Mouse (Mus musculus): ENCODE measurements around the gene Alms1. TPM values are rescaled to one million over a fixed set of nuclear protein-coding genes. Genes with fewer than 3 reads are reported as not detected.

Alms1 gene
- 2.8 and 2.9 TPM in 2 replicates for polyA plus RNA-seq (2012; ENCODE audit: insufficient read depth, insufficient read length, missing spikeins)

DNA sequence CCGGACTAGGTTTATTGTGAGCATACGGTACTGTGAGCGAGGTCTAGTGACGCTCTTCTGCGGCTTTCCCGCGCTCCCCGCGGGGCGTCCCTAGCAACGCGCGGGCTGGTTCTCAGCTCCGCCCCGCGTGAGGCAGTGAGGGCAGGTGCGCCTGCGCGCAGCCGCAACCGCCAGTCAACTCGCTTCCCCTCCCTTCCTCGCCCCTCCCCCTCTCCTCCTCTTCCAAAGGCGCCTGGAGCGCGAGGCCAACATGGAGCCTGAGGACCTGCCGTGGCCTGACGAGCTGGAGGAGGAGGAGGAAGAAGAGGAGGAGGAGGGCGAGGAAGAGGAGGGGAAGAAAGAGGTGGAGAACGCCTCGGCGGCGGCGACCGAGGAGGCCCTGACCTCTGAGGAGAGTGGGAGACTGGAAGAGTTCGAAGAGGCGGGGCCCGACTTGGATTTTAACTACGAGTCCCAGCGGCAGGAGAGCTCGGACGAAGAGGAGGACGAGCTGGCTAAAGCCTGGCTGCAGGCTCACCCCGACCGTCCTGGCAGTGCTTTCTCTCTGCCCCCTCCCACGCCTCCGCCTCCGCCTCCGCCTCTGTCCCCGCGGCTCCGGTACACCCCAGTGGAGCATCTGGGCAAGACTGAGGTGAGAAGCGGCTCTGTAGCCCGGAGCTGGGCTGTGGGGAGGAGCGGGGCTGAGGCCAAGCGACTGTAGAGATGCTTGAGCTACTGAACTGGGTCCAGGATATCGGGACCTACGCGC is at the start of gene Alms1:
TSS of gene Alms1 (plus strand) at position 136 of the 748 bp plus-strand sequence.
- Histone ChIP-seq H3K4me3 (ENCODE audit: insufficient read depth, low read length) (peak within 1 kb of the TSS; percentile 89), H3K4me1 (ENCODE audit: control insufficient read depth, insufficient read depth, low read length) (peaks cover 3% of the 10 kb centered on the region; the same call in 1 of the 2 replicates), H3K27ac (ENCODE audit: insufficient read depth, low read depth, low read length) (peak within 1 kb of the TSS; percentile 34; the same call in 1 of the 2 replicates)
- TF ChIP-seq CTCF (IDR thresholded peaks at IDR 0.05; ENCODE audit: low read depth, low read length) (no peak), POLR2A (IDR thresholded peaks at IDR 0.05; ENCODE audit: borderline replicate concordance, low read depth, low read length) (no peak)

DNA sequence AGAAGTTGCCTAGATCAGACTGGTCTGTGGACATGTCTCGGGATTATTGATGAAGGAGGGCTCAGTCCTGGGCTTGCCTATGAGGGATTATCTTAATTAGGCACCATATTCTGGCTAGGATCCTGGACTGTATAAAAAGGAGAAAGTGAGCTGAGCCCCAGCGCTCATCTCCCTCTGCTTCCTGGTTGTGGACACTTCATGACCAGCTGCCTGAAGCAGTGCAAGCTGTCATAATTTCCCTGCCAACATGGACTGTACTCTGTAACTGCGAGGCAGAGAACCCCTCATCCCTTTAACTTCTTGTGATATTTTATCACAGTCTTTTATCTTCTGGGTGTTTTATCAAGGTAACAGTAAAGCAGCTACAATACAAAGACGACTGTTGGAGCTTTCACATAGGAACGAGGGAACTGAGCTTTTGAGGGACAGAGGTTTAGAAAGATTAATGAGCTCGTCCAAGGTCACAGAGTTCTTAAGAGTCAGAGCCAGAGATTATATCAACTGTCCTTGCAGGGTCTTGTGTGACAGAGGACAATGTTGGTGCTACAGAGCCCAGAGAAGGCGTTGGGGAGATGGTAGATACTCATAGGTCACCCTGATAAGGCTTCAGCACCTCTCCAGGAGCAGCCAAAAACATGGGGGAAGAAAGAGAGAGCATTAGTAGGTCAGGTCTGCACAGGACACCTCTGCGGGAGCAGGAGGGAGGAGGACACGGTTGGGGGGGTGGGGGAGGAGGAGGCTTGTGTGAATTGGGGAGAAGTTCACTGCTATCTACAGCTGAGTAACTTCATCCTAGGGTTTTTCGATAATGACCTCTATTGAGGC is 43.8 kb upstream of the Alms1 start:
- H3K4me1 ChIP-seq (ENCODE audit: control insufficient read depth, insufficient read depth, low read length) = no peaks in the 10 kb centered on the region
- no peak overlapping the region for H3K27ac ChIP-seq (ENCODE audit: insufficient read depth, low read depth, low read length)
- TF ChIP-seq CTCF (IDR thresholded peaks at IDR 0.05; ENCODE audit: low read depth, low read length) = no peak
- TF ChIP-seq POLR2A (IDR thresholded peaks at IDR 0.05; ENCODE audit: borderline replicate concordance, low read depth, low read length) = no peak
- H3K4me3 ChIP-seq (ENCODE audit: insufficient read depth, low read length) = no peak overlapping the region

DNA sequence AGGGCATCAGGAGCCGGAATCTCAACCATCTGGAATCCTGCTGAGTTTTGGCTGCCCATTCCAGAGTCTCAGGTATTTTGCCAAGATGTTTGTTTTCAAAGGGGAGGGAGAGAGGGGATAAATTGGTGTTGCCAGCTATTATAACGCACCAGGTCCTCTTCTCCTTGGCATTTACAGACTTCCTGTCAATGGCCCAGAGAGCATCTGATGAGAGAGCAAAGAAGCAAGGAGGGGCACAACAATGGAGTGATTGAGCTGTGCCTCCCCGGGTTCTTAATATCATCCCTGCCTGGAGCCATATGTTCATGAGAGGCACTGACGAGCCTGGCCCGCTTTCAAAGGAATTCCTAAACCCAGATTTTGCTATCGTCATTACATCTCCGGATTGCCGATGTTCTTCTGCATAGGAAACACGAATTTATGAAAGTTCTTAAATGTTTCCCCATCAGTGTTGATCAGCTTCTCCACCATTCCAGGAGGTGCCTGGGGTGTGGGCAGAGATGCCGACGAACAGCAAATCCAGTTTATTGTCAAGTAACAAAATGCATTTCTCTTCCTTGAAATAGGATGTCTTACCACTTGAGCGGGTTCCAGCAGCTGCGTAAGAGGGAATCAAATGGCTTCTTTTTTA is 43.0 kb upstream of the Alms1 start:
- H3K4me1 ChIP-seq (ENCODE audit: control insufficient read depth, insufficient read depth, low read length) = no peaks in the 10 kb centered on the region
- H3K4me3 ChIP-seq (ENCODE audit: insufficient read depth, low read length) = no peak overlapping the region
- no peak for TF ChIP-seq CTCF (IDR thresholded peaks at IDR 0.05; ENCODE audit: low read depth, low read length)
- TF ChIP-seq POLR2A (IDR thresholded peaks at IDR 0.05; ENCODE audit: borderline replicate concordance, low read depth, low read length) = no peak
- no peak overlapping the region for H3K27ac ChIP-seq (ENCODE audit: insufficient read depth, low read depth, low read length)

DNA sequence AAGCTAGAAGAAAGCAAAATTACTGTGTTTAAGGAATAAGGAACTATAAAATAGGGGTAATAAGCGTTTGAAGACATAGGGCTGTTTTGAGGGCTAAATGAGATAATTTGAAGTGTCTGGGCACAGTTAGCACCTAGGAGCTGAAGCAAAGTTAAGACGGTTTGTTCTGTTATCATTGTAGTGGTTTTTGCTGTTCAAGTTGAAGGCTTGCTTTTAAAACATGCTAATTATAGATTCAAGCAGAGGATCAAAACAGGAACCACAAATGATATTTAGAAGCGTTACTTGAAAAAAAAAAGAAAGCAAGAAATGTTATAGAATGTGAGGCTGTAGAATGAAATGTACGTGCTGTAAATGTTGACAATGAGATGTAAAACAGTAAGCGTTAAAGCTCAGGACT is 39.7 kb upstream of the Alms1 start:
- Histone ChIP-seq H3K4me1 (ENCODE audit: control insufficient read depth, insufficient read depth, low read length) (no peaks in the 10 kb centered on the region), H3K27ac (ENCODE audit: insufficient read depth, low read depth, low read length) (no peak overlapping the region), H3K4me3 (ENCODE audit: insufficient read depth, low read length) (no peak overlapping the region)
- no peak for TF ChIP-seq CTCF (IDR thresholded peaks at IDR 0.05; ENCODE audit: low read depth, low read length)
- no peak for TF ChIP-seq POLR2A (IDR thresholded peaks at IDR 0.05; ENCODE audit: borderline replicate concordance, low read depth, low read length)

- no peaks in the 10 kb centered on the region for H3K4me1 ChIP-seq (ENCODE audit: control insufficient read depth, insufficient read depth, low read length)
- no peak overlapping the region for H3K27ac ChIP-seq (ENCODE audit: insufficient read depth, low read depth, low read length)
- H3K4me3 ChIP-seq (ENCODE audit: insufficient read depth, low read length) = no peak overlapping the region
- no peak for TF ChIP-seq POLR2A (IDR thresholded peaks at IDR 0.05; ENCODE audit: borderline replicate concordance, low read depth, low read length)
- no peak for TF ChIP-seq CTCF (IDR thresholded peaks at IDR 0.05; ENCODE audit: low read depth, low read length)
Measured at GRCm38 (mm10) chr6:85562374-85562773, 25.0 kb upstream of the Alms1 start.

DNA sequence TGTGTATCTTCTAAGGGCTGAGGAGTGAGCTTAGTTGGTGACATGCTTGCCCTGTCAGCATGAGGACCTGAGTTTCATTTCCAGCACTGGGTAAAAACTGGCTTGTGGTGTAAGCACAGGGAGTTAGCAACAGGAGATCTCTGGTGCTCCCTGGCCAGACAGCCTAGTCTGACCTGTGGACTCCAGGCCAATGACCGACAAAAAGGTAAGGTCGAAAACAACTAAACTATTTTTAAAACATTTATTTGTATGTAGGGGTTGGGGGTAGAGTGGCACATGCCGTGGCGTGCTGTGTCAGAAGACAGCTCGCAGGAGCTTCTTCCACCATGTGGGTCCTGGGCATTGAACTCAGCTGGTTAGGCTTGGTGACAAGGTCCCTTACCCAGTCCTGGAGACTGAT is 14.5 kb upstream of the Alms1 start:
- no peak for TF ChIP-seq POLR2A (IDR thresholded peaks at IDR 0.05; ENCODE audit: borderline replicate concordance, low read depth, low read length)
- TF ChIP-seq CTCF (IDR thresholded peaks at IDR 0.05; ENCODE audit: low read depth, low read length) = no peak
- Histone ChIP-seq H3K27ac (ENCODE audit: insufficient read depth, low read depth, low read length) (no peak overlapping the region), H3K4me3 (ENCODE audit: insufficient read depth, low read length) (no peak overlapping the region), H3K4me1 (ENCODE audit: control insufficient read depth, insufficient read depth, low read length) (no peaks in the 10 kb centered on the region)

DNA sequence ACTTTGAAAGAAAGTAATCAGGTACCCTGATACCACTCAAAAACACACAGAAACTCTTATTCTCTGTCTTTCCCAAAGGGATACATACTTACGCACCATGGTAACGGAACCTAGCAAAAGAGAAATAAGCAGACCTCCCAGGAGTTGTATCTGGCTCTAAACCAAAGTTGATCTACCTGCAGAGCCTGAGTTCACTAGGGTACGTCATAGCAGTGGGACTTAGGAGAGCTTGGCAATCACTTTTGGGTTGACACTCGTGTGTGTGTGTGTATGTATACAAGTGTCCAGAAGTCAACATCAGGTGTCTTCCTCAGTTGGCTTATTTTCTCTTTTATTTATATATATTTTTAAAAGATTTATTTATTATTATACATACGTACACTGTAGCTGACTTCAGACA is 5.6 kb upstream of the Alms1 start:
- H3K27ac ChIP-seq (ENCODE audit: insufficient read depth, low read depth, low read length) = no peak overlapping the region
- no peak overlapping the region for H3K4me3 ChIP-seq (ENCODE audit: insufficient read depth, low read length)
- no peaks in the 10 kb centered on the region for H3K4me1 ChIP-seq (ENCODE audit: control insufficient read depth, insufficient read depth, low read length)
- no peak for TF ChIP-seq POLR2A (IDR thresholded peaks at IDR 0.05; ENCODE audit: borderline replicate concordance, low read depth, low read length)
- no peak for TF ChIP-seq CTCF (IDR thresholded peaks at IDR 0.05; ENCODE audit: low read depth, low read length)

GRCm38 (mm10) chr6:85584612-85585011 is 2.7 kb upstream of the Alms1 start:
- no peaks in the 10 kb centered on the region; the same call in 1 of the 2 replicates for H3K4me1 ChIP-seq (ENCODE audit: control insufficient read depth, insufficient read depth, low read length)
- no peak overlapping the region for H3K27ac ChIP-seq (ENCODE audit: insufficient read depth, low read depth, low read length)
- no peak overlapping the region for H3K4me3 ChIP-seq (ENCODE audit: insufficient read depth, low read length)
- no peak for TF ChIP-seq CTCF (IDR thresholded peaks at IDR 0.05; ENCODE audit: low read depth, low read length)
- no peak for TF ChIP-seq POLR2A (IDR thresholded peaks at IDR 0.05; ENCODE audit: borderline replicate concordance, low read depth, low read length)

DNA sequence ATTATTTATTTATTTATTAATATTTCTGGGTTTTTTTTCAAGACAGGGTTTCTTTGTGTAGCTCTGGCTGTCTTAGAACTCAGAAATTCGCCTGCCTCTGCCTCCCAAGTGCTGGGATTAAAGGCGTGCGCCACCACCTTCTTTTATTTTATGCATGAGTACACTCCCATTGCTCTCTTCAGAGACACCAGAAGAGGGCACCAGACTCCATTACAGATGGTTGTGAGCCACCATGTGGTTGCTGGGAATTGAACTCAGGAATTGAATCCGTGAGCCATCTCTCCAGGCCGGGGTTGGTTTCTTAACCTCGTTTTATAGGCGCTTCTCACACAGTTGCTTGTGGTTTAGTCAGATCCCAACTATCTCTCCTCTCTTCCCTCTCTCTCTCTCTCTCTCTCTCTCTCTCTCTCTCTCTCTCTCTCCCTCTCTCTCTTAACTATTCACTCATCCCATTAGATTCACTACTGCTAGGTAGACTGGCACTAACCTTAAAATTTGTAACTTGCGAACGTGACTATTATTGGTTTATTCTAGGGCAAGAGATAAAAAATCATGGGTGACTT is 445 bp upstream of the Alms1 start:
- no peak for TF ChIP-seq CTCF (IDR thresholded peaks at IDR 0.05; ENCODE audit: low read depth, low read length)
- no peak for TF ChIP-seq POLR2A (IDR thresholded peaks at IDR 0.05; ENCODE audit: borderline replicate concordance, low read depth, low read length)
- Histone ChIP-seq H3K27ac (ENCODE audit: insufficient read depth, low read depth, low read length) (no peak overlapping the region), H3K4me1 (ENCODE audit: control insufficient read depth, insufficient read depth, low read length) (peaks cover 3% of the 10 kb centered on the region; the same call in 1 of the 2 replicates), H3K4me3 (ENCODE audit: insufficient read depth, low read length) (peak overlapping the region; percentile 34; the same call in 1 of the 2 replicates)

All from bone marrow macrophage, adult 2 months (primary cell).